Mouse (Mus musculus) liver, embryonic 12.5 days (tissue): Measurements from ENCODE around the gene Ptprj. TPM values are rescaled to one million over a fixed set of nuclear protein-coding genes. Genes with fewer than 3 reads are reported as not detected.
"Not testable (repeated sequence)": the region's sequence is repeated elsewhere in the genome, so short reads cannot be mapped to it uniquely, and the experiment has no call there.

Experiments
- ATAC-seq: fragments of 200-750 bp; cut with Nextera tagmentation; 2 replicates; pipeline ENCODE4 v1.8.0; 2017; ENCODE audit warnings: moderate number of reproducible peaks, mild to moderate bottlenecking, moderate library complexity
- H3K27ac ChIP-seq: fragments of 300-500 bp; sonication (generic); 2 replicates; pipeline ENCODE4 v1.5.1; 2016; ENCODE audit warnings: mild to moderate bottlenecking
- H3K27me3 ChIP-seq: fragments of 300-500 bp; sonication (generic); replicated peaks from 2 replicates; pipeline ENCODE4 v1.6.1; 2016; ENCODE audit warnings: mild to moderate bottlenecking, moderate library complexity
- H3K36me3 ChIP-seq: fragments of 300-500 bp; sonication (generic); 2 replicates; pipeline ENCODE4 v1.6.1; 2016; ENCODE audit warnings: mild to moderate bottlenecking, moderate library complexity
- H3K4me1 ChIP-seq: fragments of 300-500 bp; sonication (generic); 2 replicates; pipeline ENCODE4 v1.6.1; 2016
- H3K4me2 ChIP-seq: fragments of 300-500 bp; sonication (generic); 2 replicates; pipeline ENCODE4 v1.6.1; 2016; ENCODE audit warnings: mild to moderate bottlenecking, moderate library complexity
- H3K4me3 ChIP-seq: fragments of 300-500 bp; sonication (generic); 2 replicates; pipeline ENCODE4 v1.5.1; 2016; ENCODE audit warnings: mild to moderate bottlenecking, moderate library complexity
- H3K9ac ChIP-seq: fragments of 300-500 bp; sonication (generic); 2 replicates; pipeline ENCODE4 v1.6.1; 2016; ENCODE audit warnings: mild to moderate bottlenecking, moderate library complexity
- H3K9me3 ChIP-seq: fragments of 300-500 bp; sonication (generic); replicated peaks from 2 replicates; pipeline ENCODE4 v1.6.1; 2016; ENCODE audit warnings: mild to moderate bottlenecking, moderate library complexity
- WGBS: fragments of 180-500 bp; shearing (Covaris S2); methylation state at CpG from one replicate; pipeline ENCODE4 v1.1.7; 2016; ENCODE audit not compliant: insufficient replicate concordance; 5-methylcytosine and 5-hydroxymethylcytosine counted together
- polyA plus RNA-seq: library from polyadenylated mRNA; unstranded; fragments of >200 nt; fragmentation: Nextera tagmentation; extraction: Ambion mirVana; gene quantifications from 2 replicates; pipeline ENCODE4 v1.2.1, GENCODE M21; 2016

Ptprj gene
- polyA plus RNA-seq, 1 experiment from 2014 or later, result 3.0 TPM

GRCm38 (mm10) chr2:90422282-90422681 lies 158.2 kb downstream of the Ptprj start:
- not testable (repeated sequence) for H3K4me3 ChIP-seq, H3K27ac ChIP-seq, H3K36me3 ChIP-seq, H3K4me1 ChIP-seq, ATAC-seq, H3K27me3 ChIP-seq, H3K9me3 ChIP-seq, H3K4me2 ChIP-seq, H3K9ac ChIP-seq
- 73% methylated on average over 6 of the region's 6 CpGs for WGBS

- H3K4me1 ChIP-seq, H3K27ac ChIP-seq, H3K9ac ChIP-seq, H3K4me2 ChIP-seq, H3K27me3 ChIP-seq, ATAC-seq, H3K36me3 ChIP-seq, H3K4me3 ChIP-seq, H3K9me3 ChIP-seq: not testable (repeated sequence)
- 66% methylated on average over 4 of the region's 4 CpGs for WGBS
Observed at GRCm38 (mm10) chr2:90414110-90414821, 166.2 kb downstream of the Ptprj start.

GRCm38 (mm10) chr2:90398633-90399107 lies 181.8 kb downstream of the Ptprj start, which contains the start of gene Olfr1274-ps:
Olfr1274-ps (plus strand) TSS chr2:90398683.
- not testable (repeated sequence) for H3K36me3 ChIP-seq, H3K9me3 ChIP-seq, H3K9ac ChIP-seq, H3K4me1 ChIP-seq, H3K4me2 ChIP-seq, H3K27me3 ChIP-seq, H3K27ac ChIP-seq, ATAC-seq, H3K4me3 ChIP-seq
- WGBS, result 61% methylated on average over 5 of the region's 7 CpGs

Other genes with a start within 250 kb of the Ptprj start
- not detected in 2 replicates for gene Olfr1274-ps, start 182.0 kb downstream of the Ptprj start, polyA plus RNA-seq
- gene Nup160, start 96.6 kb upstream of the Ptprj start, polyA plus RNA-seq, result 60.3 and 61.3 TPM in 2 replicates
- gene Fnbp4, start 164.7 kb upstream of the Ptprj start, polyA plus RNA-seq, result 62.9 and 67.1 TPM in 2 replicates
- 0.07 TPM in 2 replicates for gene Agbl2, start 202.1 kb upstream of the Ptprj start, polyA plus RNA-seq